In the genomic region with DNA sequence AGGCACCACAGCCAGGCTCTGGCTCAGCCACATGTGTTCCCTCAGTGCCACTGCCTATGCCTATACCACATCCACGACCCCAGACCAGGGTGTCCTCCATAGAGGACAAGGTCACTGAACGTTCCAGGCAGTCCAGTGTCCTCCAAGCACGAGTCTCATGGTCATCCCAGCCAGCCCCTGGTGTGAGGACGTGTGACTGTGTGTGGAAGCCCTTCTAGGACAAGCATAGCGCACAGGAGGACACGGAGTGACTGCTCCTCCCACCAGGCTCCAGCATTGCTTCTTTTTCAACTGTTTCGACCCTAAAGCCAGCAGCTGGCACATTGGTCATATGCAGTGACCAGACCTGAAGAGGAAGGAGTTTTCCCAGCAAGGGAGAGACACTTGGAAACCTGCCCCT, we compare ENCODE assay signal across 18 mouse cellular contexts.
A peak's percentile ranks its signal among the peaks of the same experiment; 100 is the strongest.
DNase-seq lines count a peak whose midpoint lies in the region; ATAC-seq lines count a peak whose summit lies in the region.
"Had no signal": no experiment of that assay in that cellular context is flagged by ENCODE, and none has a peak within 500 bp of the region (broad histone marks: within the 10 kb centered on the region; RNA-seq: fewer than 3 reads in every experiment).

No protein-coding gene starts in this region.

- WGBS in liver, embryonic 16.5 days (ENCODE audit: insufficient replicate concordance): 59% methylated on average over 7 of the region's 7 CpGs
- 55% methylated on average over 7 of the region's 7 CpGs for WGBS in liver, embryonic 12.5 days (ENCODE audit: insufficient replicate concordance)

- no peaks in the 10 kb centered on the region for H3K27me3 ChIP-seq in liver, embryonic 16.5 days (ENCODE audit: control insufficient read depth, insufficient read depth, low read depth, low read length)
- no peaks in the 10 kb centered on the region for H3K27me3 ChIP-seq in liver, embryonic 12.5 days (replicated peaks)
- H3K27me3 ChIP-seq: CH12.LX; forebrain, embryonic 15.5 days; heart, embryonic 15.5 days; Patski had no signal

- 0 out of 2 replicates have a peak, but pooled peaks have one; percentile 24 for ATAC-seq in liver, embryonic 16.5 days (ENCODE audit: low read depth)
- no peak for ATAC-seq in liver, embryonic 12.5 days
- ATAC-seq: activated CD4-positive, CD25-positive, alpha-beta regulatory T cell, adult 4 months; forebrain, embryonic 15.5 days; hindbrain, embryonic 16.5 days; inflammation-experienced regulatory T-cells, adult 6 months; intestine, postnatal 0 days; Patski had no signal

- no peak overlapping the region for H3K4me2 ChIP-seq in liver, embryonic 16.5 days (ENCODE audit: low read depth, low read length)
- no peak overlapping the region for H3K4me2 ChIP-seq in liver, embryonic 12.5 days
- H3K4me2 ChIP-seq: forebrain, embryonic 15.5 days; heart, embryonic 15.5 days had no signal

- no peaks in the 10 kb centered on the region for H3K36me3 ChIP-seq in liver, embryonic 16.5 days (ENCODE audit: control insufficient read depth, insufficient read depth)
- peaks cover 9% of the 10 kb centered on the region; the same call in 1 of the 2 replicates for H3K36me3 ChIP-seq in liver, embryonic 12.5 days
- H3K36me3 ChIP-seq: forebrain, embryonic 15.5 days had no signal

- DNase-seq in adrenal gland, adult 8-10 months: peak; percentile 60
- no peak for DNase-seq in adrenal gland, adult 18-20 months (ENCODE audit: low spot score in 2 of 2)
- DNase-seq in adrenal gland, postnatal 10 days: peak; percentile 47
- DNase-seq in adrenal gland, postnatal 36 days: peak; percentile 56 to 60
- DNase-seq: cerebellum, adult 2 months; gastrocnemius, postnatal 36 days; heart, adult 11 months had no signal

- no peak overlapping the region for H3K9ac ChIP-seq in liver, embryonic 16.5 days (ENCODE audit: low read depth, low read length)
- no peak overlapping the region for H3K9ac ChIP-seq in liver, embryonic 12.5 days
- H3K9ac ChIP-seq: forebrain, embryonic 15.5 days; heart, embryonic 15.5 days had no signal

- H3K4me1 ChIP-seq in liver, embryonic 16.5 days (ENCODE audit: control insufficient read depth, low read depth, low read length): no peaks in the 10 kb centered on the region
- peaks cover 9% of the 10 kb centered on the region; the same call in 1 of the 2 replicates for H3K4me1 ChIP-seq in liver, embryonic 12.5 days
- H3K4me1 ChIP-seq: forebrain, embryonic 15.5 days had no signal

- no peak overlapping the region for H3K4me3 ChIP-seq in liver, embryonic 16.5 days (ENCODE audit: low read depth, low read length)
- H3K4me3 ChIP-seq in liver, embryonic 12.5 days: no peak overlapping the region
- H3K4me3 ChIP-seq: embryonic facial prominence, embryonic 10.5 days; forebrain, embryonic 15.5 days; heart, embryonic 15.5 days had no signal

- H3K9me3 ChIP-seq in liver, embryonic 16.5 days (replicated peaks; ENCODE audit: control insufficient read depth, low read length): no peaks in the 10 kb centered on the region
- no peaks in the 10 kb centered on the region for H3K9me3 ChIP-seq in liver, embryonic 12.5 days (replicated peaks)
- H3K9me3 ChIP-seq: embryonic facial prominence, embryonic 10.5 days; forebrain, embryonic 15.5 days; heart, embryonic 15.5 days had no signal

- H3K27ac ChIP-seq in liver, embryonic 16.5 days (ENCODE audit: low read length): no peak overlapping the region
- no peak overlapping the region for H3K27ac ChIP-seq in liver, embryonic 12.5 days
- H3K27ac ChIP-seq: embryonic facial prominence, embryonic 10.5 days; forebrain, embryonic 15.5 days; heart, embryonic 15.5 days had no signal

Comparison
In these comparisons a context has a peak if more than half of its experiments do, and no peak if none do; other contexts are left out.
1. DNase-seq: peak in adrenal gland, adult 8-10 months (single experiment), adrenal gland, postnatal 10 days (single experiment) and adrenal gland, postnatal 36 days (2 of 2); none in adrenal gland, adult 18-20 months (0 of 2).